Mouse (Mus musculus): Measurements from ENCODE around the gene Man1a2.

DNA sequence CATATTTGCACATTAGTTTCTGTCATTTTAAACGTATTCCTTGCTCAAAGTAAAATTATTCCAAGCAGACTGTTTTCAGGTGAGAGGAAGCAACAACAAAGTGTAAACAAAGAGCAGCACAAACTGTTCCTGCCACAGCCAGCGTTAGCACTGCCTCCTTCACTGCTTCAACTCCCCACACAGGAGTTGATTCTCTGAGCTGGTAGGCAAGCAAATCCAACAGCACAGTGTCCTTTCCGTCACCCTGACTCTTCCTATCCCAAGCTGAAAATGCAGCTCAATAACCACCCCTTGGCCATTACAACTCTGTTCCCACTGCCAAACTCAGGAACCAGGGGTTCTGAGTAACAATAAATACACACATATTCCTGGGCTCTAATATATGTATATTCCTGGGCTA, 2.5 kb downstream of the Man1a2 start:
- no peak for TF ChIP-seq CTCF (IDR thresholded peaks at IDR 0.05 in 2 of 3, conservative IDR thresholded peaks at IDR 0.05 in 1 of 3; ENCODE audit: control insufficient read depth in 1 of 3, insufficient read depth in 1 of 3, low read depth in 2 of 3, low read length in 3 of 3, poor library complexity in 1 of 3, severe bottlenecking in 1 of 3)
- TF ChIP-seq GATA1 (IDR thresholded peaks at IDR 0.05; ENCODE audit: low read depth, low read length) = no peak
- TF ChIP-seq POLR2A (IDR thresholded peaks at IDR 0.05; ENCODE audit: control insufficient read depth in 1 of 2, insufficient read depth in 1 of 2, low read depth in 1 of 2, low read length in 2 of 2, poor library complexity in 1 of 2) = no peak
- TF ChIP-seq BHLHE40 (IDR thresholded peaks at IDR 0.05; ENCODE audit: borderline replicate concordance, low read depth, low read length) = no peak
- no peak for TF ChIP-seq USF1 (IDR thresholded peaks at IDR 0.05; ENCODE audit: low read depth, low read length)
- TF ChIP-seq TBP (IDR thresholded peaks at IDR 0.05; ENCODE audit: low read depth, low read length) = no peak
- TF ChIP-seq HCFC1 (IDR thresholded peaks at IDR 0.05; ENCODE audit: low read depth, low read length) = no peak
- TF ChIP-seq ZKSCAN1 (IDR thresholded peaks at IDR 0.05; ENCODE audit: low read depth, low read length) = no peak
- TF ChIP-seq MAX (IDR thresholded peaks at IDR 0.05; ENCODE audit: low read length) = no peak
- no peak for TF ChIP-seq MAZ (IDR thresholded peaks at IDR 0.05; ENCODE audit: low read depth, low read length)
